Mouse (Mus musculus) thymus, adult 2 months (tissue): ENCODE measurements around the gene Smu1. TPM values are rescaled to one million over a fixed set of nuclear protein-coding genes. Genes with fewer than 3 reads are reported as not detected.

Experiments
- DNase-seq: peaks from one replicate; pipeline ENCODE4 v3.0.0; 2021
- H3K27ac ChIP-seq: fragments of 200-500 bp; 2 replicates; pipeline ENCODE4 v1.5.1; 2012; ENCODE audit warnings: low read length, control low read depth; ENCODE audit not compliant: control insufficient read depth, insufficient read depth
- H3K27me3 ChIP-seq: fragments of 200-500 bp; 2 replicates; pipeline ENCODE4 v1.6.1; 2012; ENCODE audit warnings: mild to moderate bottlenecking, low read length, moderate library complexity, mixed read lengths; ENCODE audit not compliant: control insufficient read depth, insufficient read depth
- H3K36me3 ChIP-seq: fragments of 200-500 bp; 2 replicates; pipeline ENCODE4 v1.6.1; 2012; ENCODE audit warnings: mild to moderate bottlenecking, low read length, moderate library complexity; ENCODE audit not compliant: control insufficient read depth, insufficient read depth
- H3K4me1 ChIP-seq: fragments of 200-500 bp; replicated peaks from 2 replicates; pipeline ENCODE4 v1.6.1; 2012; ENCODE audit warnings: low read length; ENCODE audit not compliant: control insufficient read depth, insufficient read depth
- H3K4me3 ChIP-seq: fragments of 200-500 bp; 2 replicates; pipeline ENCODE4 v1.5.1; 2012; ENCODE audit warnings: mild to moderate bottlenecking, low read length, control low read depth, moderate library complexity; ENCODE audit not compliant: control insufficient read depth, insufficient read depth
- CTCF ChIP-seq: fragments of 200-500 bp; IDR thresholded peaks from 2 replicates; pipeline ENCODE4 v1.5.1; 2012; ENCODE audit warnings: mild to moderate bottlenecking, control low read depth, low read length, moderate library complexity, borderline replicate concordance; ENCODE audit not compliant: control insufficient read depth, poor library complexity, insufficient read depth; ENCODE audit errors: extremely low read depth
- POLR2A ChIP-seq: fragments of 200-500 bp; IDR thresholded peaks from 2 replicates; pipeline ENCODE4 v1.6.1; 2012; ENCODE audit warnings: mild to moderate bottlenecking, low read length, control low read depth, moderate library complexity; ENCODE audit not compliant: control insufficient read depth, poor library complexity, insufficient read depth; ENCODE audit errors: extremely low read depth
- WGBS: fragments of 180-500 bp; shearing (Covaris S2); methylation state at CpG from one replicate; pipeline ENCODE4 v1.1.7; 2018; 5-methylcytosine and 5-hydroxymethylcytosine counted together
- polyA plus RNA-seq: library from polyadenylated mRNA; depleted of rRNA; stranded (reverse); fragments of >200 nt; gene quantifications from 2 replicates; pipeline ENCODE4 v1.2.3, GENCODE M21; 2012

Gene Smu1
- polyA plus RNA-seq, 1 experiment = 36.7 TPM

DNA sequence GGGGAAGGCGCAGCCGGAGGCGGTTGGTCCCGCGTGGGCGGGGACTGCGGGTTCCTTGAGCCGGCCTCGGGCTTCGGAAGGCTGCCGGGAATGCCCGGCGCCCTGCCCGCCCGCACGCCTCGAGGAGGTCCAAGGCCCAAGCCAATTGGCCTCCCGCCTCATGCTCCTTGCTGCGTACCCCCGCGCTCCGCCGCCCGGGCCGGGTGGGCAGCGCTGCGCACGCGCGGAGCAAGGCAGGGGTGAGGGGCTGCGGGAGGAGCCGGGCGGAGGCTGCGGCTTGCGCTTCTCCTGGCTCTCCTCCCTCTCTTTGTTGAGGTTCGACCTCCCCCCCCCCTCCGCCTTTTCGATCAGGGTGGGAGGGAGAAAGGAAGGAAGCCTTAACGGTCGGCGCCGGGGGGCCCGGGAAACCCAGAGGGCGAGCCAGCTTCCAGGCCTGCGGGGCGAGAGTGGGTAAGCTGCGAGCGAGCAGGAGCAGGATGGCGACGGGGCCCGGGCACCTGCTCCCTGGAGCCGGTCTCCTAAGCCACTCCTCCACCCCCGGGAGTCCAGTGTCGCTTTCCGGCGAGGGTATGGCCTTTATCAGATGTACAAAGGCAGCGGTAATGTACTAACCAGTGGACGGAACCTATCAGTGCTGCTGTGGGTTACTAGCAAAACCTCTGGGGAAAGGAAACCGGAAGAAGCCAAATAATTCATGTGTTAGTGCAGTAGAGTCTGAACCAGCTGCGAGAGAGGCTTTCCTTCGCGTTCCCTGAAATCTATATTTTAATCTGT is 34.8 kb downstream of the Smu1 start:
- under 1% methylated on average over 61 of the region's 62 CpGs for WGBS
- H3K4me1 ChIP-seq = peaks cover 12% of the 10 kb centered on the region
- H3K27me3 ChIP-seq = no peaks in the 10 kb centered on the region
- peak overlapping the region; percentile 87 for H3K27ac ChIP-seq
- TF ChIP-seq CTCF (no peak), POLR2A (no peak; the same call in 1 of the 2 replicates)
- DNase-seq = peak; percentile 82
- peaks cover 32% of the 10 kb centered on the region for H3K36me3 ChIP-seq
- H3K4me3 ChIP-seq = peak overlapping the region; percentile 89

- H3K36me3 ChIP-seq = peaks cover 25% of the 10 kb centered on the region
- DNase-seq = peak; percentile 98
- no peaks in the 10 kb centered on the region for H3K27me3 ChIP-seq
- peak within 1 kb of the TSS; percentile 89 for H3K4me3 ChIP-seq
- under 1% methylated on average over 53 of the region's 54 CpGs for WGBS
- H3K27ac ChIP-seq = peak within 1 kb of the TSS; percentile 98
- H3K4me1 ChIP-seq = peaks cover 12% of the 10 kb centered on the region
- no peak for TF ChIP-seq CTCF
- peak; percentile 96 for TF ChIP-seq POLR2A
Observed at GRCm38 (mm10) chr4:40722011-40722666, 35.6 kb downstream of the Smu1 start, which contains the start of gene Dnaja1. Dnaja1 (plus strand) TSS chr4:40722150.

DNA sequence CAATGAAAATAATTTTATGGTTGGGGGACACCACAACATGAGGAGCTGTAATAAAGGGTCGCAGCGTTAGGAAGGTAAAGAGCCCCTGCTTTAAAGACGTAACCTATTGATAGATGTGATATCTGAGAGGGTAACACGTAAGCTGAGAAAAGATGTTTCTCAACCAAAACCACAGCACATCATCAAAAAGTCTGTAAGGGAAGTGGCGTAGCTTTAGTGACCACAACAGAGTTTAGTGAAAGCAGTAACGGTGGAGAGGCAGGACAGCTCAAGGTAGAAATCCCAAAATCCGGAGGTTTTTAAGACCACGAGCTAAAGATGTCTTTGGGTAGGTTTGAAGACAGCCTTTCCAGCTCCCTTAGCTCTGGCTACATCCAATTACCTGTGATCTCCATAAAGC is 36.8 kb downstream of the Smu1 start:
- 2% methylated on average over 8 of the region's 8 CpGs for WGBS
- TF ChIP-seq CTCF = no peak
- no peak for TF ChIP-seq POLR2A
- DNase-seq = peak; percentile 41
- peaks cover 12% of the 10 kb centered on the region for H3K4me1 ChIP-seq
- H3K27me3 ChIP-seq = no peaks in the 10 kb centered on the region
- no peak overlapping the region for H3K4me3 ChIP-seq
- H3K36me3 ChIP-seq = peaks cover 13% of the 10 kb centered on the region
- H3K27ac ChIP-seq = peak overlapping the region; percentile 98

DNA sequence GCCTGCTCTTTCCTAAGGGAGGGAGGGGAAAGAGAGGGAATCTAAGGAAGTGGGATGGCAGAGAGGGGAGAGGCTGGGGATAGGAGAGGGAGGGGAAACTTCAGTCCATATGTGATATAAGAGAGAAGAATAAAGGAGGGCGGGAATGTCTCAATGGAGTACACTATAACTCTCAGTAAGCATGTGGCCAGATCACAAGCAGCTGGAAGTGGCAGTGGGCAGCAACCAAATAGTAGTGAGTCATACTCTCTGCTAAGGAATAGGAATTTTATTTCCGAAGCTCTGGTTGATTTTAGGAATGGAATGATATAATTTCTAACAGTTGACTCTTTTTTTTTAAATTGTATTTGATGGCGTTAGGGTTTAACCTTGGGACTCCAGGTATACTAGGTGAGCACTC is 40.6 kb downstream of the Smu1 start:
- 97% methylated on average over 3 of the region's 3 CpGs for WGBS
- Histone ChIP-seq H3K4me1 (peaks cover 9% of the 10 kb centered on the region), H3K4me3 (no peak overlapping the region), H3K36me3 (no peaks in the 10 kb centered on the region), H3K27me3 (no peaks in the 10 kb centered on the region), H3K27ac (no peak overlapping the region)
- TF ChIP-seq POLR2A = no peak
- TF ChIP-seq CTCF = no peak
- no peak for DNase-seq

DNA sequence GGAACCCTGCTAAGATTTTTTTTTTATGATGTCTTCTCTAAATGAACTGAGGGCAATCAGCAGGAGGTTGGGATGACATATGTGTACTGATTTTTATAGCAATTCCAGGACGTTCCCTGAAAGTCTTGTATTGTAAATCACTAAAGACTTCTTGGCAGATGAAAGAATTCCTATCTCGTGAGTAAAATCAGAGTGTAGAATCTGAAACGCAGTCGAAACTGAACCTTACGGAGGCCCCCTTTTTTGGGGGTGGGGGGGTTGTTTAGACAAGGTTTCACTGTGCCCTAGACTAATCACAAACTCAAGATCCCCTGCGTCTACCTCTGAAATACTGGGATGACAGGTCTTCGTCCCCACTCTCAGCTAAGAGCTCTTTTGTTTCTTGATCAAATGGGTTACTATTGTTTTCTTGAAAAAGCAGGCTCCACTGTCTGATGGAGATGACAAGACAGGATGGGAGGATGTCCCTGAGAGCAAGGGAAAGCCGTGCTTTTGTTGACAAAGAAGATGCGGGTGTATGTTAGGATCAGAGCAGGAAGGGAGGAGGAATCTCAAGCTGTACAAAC is 53.9 kb downstream of the Smu1 start:
- Histone ChIP-seq H3K36me3 (no peaks in the 10 kb centered on the region), H3K27ac (no peak overlapping the region; the same call in 1 of the 2 replicates), H3K4me1 (peaks cover 7% of the 10 kb centered on the region), H3K4me3 (no peak overlapping the region), H3K27me3 (no peaks in the 10 kb centered on the region)
- TF ChIP-seq POLR2A (no peak), CTCF (no peak)
- 56% methylated on average over 9 of the region's 9 CpGs for WGBS
- DNase-seq = no peak

DNA sequence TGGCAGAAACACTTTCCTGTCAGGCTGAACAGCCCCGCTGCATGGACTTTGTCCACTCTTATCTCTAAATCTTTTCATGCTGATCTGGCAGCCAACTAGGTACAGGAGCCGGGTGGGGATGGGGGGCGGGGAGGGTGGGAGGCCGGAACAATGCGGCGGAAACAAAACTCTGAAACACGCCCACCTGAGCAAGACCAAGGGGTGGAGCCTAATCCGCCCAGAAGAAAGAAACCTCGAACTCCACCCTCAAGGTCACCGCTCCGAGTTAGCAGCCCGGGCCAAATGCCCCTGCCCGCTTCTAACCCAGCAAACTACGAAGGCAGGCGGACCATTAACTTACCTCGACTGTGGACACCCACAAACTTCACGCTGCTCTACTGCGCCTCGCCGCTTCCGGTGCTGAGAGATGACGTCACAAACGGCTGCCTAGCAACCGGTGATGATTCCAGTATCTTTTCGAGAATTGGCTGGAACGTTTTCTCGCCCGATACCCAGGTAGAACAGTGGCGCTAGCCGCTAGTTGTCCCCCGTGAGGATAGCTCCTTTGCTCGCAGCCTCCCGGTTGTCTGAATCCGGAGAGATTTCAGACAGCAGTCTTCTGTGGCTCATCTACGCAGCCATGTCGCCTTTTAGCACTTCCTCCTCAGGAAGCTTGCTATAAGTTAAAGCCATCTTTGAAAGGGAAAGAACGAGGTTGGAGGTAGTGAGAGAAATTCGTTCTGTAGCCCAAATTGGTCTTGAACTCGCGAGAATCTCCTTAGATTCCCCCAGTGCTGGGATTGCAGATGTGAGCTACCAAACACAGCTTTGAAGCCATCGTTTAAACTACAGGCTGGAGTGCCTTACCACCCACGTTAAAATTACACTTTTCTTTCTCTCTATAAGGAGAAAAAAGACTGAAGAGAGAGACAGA is 54.7 kb downstream of the Smu1 start, which contains the start of gene Aptx:
Gene Aptx, minus strand, starts transcription at position 398 of the 913 bp plus-strand sequence.
- peak; percentile 94 for DNase-seq
- peak within 1 kb of the TSS; percentile 76 for H3K27ac ChIP-seq
- peaks cover 7% of the 10 kb centered on the region for H3K4me1 ChIP-seq
- H3K36me3 ChIP-seq = no peaks in the 10 kb centered on the region
- TF ChIP-seq CTCF = 0 out of 2 replicates have a peak, but pooled peaks have one; percentile 25
- TF ChIP-seq POLR2A = peak; percentile 64
- under 1% methylated on average over 42 of the region's 42 CpGs for WGBS
- H3K27me3 ChIP-seq = no peaks in the 10 kb centered on the region
- peak within 1 kb of the TSS; percentile 58 for H3K4me3 ChIP-seq
